Mouse (Mus musculus) ES-Bruce4 (cell line): ENCODE results near the gene C1qa.

Experiments
- CTCF ChIP-seq: IDR thresholded peaks from one replicate; pipeline ENCODE4 v1.8.1; 2011; ENCODE audit warnings: low read depth, low read length
- POLR2A ChIP-seq: IDR thresholded peaks from one replicate; pipeline ENCODE4 v1.8.1; 2011; ENCODE audit warnings: low read length; ENCODE audit not compliant: insufficient read depth

- TF ChIP-seq CTCF = no peak
- TF ChIP-seq POLR2A = no peak
These were observed 36.2 kb downstream of the C1qa start for GRCm38 (mm10) chr4:136862411-136862810.
